Mouse (Mus musculus) layer of hippocampus, postnatal 10 days (tissue): Measurements from ENCODE around the gene Psma6. TPM values are rescaled to one million over a fixed set of nuclear protein-coding genes. Genes with fewer than 3 reads are reported as not detected.
"Not testable (repeated sequence)": the region's sequence is repeated elsewhere in the genome, so short reads cannot be mapped to it uniquely, and the experiment has no call there.

Source experiments
- DNase-seq, 2 experiments: peaks; one replicate each; pipeline ENCODE4 v3.0.0; 2021; ENCODE audit warnings: low spot score in 2 of 2
- long read RNA-seq: library from polyadenylated mRNA; stranded (forward); transcript quantifications from one replicate; pipeline ENCODE4 v2.0.0, GENCODE M21; 2023
- total RNA-seq, 2 experiments: library from RNA; stranded (reverse); gene quantifications; 2 replicates each; pipeline ENCODE4 v1.2.3; 2021

Psma6 gene
- total RNA-seq, result 100 to 1,000 TPM; 167 to 168 TPM
- long read RNA-seq, transcript Psma6-201 (7 exons, 1,042 nt), result major isoform, 208 of 242 reads
- long read RNA-seq, partial matches to known transcripts, result 30 of 242 reads
- long read RNA-seq, other reads (novel, unspliced or antisense), result 4 of 242 reads

GRCm38 (mm10) chr12:55384023-55384749 lies at the start of gene Psma6:
TSS of gene Psma6 (plus strand) at chr12:55384222.
- no peak for DNase-seq

GRCm38 (mm10) chr12:55338490-55338889 lies 45.5 kb upstream of the Psma6 start:
- not testable (repeated sequence) for DNase-seq

DNA sequence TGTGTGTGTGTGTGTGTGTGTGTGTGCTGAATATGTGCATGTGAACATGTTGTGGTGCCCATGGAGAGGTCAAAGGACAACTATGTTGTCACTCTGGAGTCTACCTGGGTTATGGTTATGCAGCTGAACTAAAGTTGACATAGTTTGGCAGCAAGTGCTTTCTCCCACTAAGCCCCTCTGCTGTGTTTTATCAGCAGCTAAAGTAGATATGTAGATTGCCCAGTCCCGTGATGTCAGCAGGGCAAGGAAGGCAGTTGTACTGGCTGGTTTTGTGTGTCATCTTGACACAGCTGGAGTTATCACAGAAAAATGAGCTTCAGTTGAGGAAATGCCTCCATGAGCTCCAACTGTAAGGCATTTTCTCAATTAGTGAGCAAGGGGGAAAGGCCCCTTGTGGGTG lies 41.0 kb upstream of the Psma6 start:
- not testable (repeated sequence) for DNase-seq

GRCm38 (mm10) chr12:55343998-55344397 lies 40.0 kb upstream of the Psma6 start:
- DNase-seq, result no peak

GRCm38 (mm10) chr12:55344583-55344982 lies 39.4 kb upstream of the Psma6 start:
- DNase-seq, result peak; percentile 15 to 30

DNA sequence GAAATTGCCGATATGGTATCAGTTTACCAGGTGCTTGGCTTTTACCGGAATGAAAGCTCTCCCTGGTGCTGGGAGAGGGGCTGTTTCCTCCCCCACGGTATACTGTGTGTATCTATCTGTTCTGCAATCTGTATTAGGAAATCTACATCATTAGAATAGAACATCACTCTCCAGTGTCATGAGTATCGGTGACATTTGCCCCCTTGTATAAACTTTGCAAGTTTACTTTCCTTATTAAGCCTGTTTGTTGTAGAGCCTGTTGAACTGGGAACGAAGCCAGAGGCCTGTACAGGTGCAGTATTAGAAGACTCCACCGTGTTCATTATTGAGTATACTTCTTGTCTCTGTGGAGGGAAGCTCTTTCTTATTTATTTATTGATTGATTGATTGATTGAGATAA lies 30.6 kb upstream of the Psma6 start:
- DNase-seq, result no peak

DNA sequence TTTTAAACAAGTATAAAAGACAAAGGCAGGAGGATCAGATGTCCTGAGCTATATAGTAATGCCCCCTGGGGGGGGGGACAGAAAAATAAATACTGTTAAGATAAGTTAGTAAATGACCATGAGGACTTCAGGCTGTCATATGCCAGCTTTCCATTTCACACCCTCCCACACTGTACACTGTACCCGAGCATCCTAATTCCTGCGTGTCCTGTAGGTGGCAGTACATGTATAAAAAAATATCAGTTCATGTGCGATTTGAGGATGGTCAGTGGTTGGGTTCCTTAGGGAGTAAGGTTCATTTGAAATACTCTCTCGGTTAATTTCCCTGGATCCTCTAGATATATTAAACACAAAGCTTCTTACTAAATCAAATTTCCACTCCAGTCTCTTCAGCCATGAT lies 29.1 kb upstream of the Psma6 start:
- DNase-seq, result peak; percentile 14 to 41

DNA sequence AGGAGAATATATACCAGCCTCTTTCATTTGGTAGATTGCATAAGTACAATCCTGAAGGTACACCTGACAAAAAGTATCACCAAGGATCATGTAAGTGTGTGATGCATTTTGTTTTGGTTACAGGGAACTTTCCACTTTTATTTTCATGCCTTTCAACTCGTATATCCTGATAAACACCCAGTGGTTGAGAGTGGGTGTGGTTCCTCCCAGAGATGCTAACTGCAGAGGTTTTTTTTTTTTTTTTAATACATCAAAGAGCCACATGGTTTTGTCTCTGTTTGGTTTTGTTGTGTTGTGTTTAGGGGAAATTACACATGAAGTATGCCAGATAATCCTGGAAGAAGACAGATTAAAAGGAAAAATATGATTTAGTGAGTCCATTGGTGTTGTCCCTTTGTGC lies 26.7 kb upstream of the Psma6 start:
- no peak for DNase-seq

- no peak for DNase-seq
Observed at GRCm38 (mm10) chr12:55360929-55361328, 23.1 kb upstream of the Psma6 start.

- no peak for DNase-seq
Observed at GRCm38 (mm10) chr12:55365083-55365482, 18.9 kb upstream of the Psma6 start.

DNA sequence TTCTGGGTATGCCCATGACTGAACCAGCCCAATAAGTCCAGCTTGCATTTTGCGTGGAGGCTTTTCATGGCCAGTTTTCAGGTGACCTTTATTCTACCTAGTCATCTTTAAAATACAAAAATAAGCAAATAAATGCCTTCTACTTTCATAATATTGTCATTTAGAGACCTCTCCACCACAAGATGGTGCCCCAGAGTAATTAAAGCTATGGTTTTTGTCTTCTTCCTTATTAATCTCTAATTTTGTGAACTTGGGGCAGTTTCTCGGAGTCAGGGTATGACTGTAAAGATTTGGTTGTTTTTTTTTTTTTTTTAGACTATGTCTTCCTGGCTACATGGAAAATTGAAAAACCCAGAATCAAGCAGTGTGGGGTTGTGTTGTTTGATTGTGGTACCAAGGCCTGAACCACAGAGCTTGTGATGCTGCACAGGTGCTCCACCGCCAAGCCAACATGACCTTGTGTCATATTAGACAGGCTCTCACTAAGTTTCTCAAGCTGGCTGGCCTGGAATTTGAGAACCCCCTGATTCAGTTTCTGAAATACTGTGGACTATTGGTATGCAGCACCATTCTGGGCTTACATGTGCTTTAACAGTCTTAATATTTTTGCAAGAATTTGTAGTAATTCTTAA lies 11.5 kb upstream of the Psma6 start:
- peak in 1 of 2 experiments; percentile 22 for DNase-seq

- no peak for DNase-seq
Observed at GRCm38 (mm10) chr12:55376956-55377609, 6.9 kb upstream of the Psma6 start.

- DNase-seq, result no peak
Observed at GRCm38 (mm10) chr12:55377610-55377980, 6.4 kb upstream of the Psma6 start.

DNA sequence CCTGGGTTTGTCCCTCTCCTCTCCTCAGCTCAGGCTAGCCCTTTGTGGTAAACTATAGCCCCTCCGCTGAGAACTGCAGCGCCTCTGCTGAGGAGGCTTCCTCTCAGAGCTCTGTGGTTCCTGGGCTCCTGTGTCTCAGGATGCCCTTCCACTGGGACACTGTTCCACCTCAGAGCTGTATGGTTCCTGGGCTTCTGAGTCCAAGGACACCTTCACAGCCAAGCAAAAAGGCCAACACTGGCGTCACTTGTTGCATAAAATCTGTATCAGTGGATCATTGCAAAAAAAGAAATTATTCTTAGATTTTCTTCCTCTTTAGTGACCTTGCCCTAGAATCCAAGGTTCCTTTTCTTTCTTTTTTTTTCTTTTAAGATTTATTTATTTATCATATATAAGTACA lies 804 bp downstream of the Psma6 start:
- no peak for DNase-seq

DNA sequence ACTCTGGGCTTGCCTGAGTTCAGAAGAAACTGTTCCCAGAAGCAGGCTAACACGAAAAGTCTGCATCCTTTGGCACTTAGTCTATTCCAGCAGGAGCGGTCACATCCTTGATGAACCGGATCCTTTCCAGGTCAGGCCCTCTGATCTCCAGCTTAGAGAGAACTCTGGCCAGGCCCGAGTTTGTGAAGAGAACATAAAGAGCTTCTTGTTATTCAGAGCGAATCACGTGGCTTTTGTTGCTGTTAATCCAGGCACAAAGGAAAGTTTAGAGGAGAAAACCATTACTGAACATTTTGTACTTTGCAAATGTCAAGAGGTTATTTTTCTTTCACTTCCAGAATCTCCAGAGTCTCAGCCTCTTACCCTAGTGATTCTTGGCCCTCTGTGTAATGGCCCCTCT lies 1.9 kb downstream of the Psma6 start:
- no peak for DNase-seq

DNA sequence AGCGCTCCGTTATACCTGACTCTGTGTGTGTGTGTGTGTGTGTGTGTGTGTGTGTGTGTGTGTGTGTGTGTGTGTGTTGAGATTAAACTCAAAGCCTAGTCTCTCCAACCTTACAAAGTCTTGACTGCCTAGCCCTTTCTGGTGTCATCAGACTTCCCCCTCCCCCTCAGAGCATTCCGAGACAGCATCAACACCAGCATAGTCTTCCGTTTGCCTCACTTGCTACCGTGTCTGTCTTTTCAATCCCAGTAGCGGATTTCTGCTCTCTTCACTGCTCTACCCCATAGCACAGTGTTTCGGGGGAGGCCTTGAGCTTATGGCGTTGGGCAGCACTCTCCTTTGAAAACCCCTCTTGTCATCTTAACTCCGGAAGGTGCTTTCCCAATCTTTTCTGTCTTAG lies 2.4 kb downstream of the Psma6 start:
- no peak for DNase-seq

GRCm38 (mm10) chr12:55387083-55387787 lies 3.2 kb downstream of the Psma6 start:
- DNase-seq, result no peak

DNA sequence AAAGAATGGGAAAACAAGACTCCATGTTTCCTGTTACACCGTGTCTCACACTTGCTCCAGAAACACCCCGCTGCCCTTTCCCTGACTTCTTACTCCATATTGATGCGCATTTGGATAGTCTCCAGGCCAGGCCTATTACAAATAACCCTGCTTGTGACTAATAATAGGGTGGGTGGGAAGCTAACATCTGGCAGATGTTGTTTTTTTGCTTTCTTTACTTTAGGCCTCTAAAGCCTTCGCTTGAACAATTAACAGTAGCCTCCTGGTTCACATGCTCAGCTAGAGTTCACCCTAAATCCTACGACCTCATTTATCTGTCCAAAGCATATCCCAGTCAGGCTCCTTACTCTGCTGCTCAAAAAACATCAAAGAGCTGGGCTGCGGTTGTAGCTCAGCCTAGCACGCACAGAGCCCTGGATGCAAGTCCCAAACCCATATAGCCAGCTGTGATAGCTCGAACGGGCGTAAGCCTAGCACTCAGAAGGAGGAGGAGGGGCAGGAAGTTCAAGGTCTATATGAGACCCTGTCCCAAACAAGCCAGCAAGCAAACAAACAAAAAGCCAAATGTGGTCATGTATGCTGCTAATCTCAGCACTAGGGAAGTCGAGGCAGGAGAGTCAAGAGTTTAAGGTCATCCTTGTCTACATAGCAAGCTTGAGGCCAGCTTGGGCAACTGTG lies 3.9 kb downstream of the Psma6 start:
- no peak for DNase-seq

- peak; percentile 24 to 51 for DNase-seq
Observed at GRCm38 (mm10) chr12:55388478-55388877, 4.5 kb downstream of the Psma6 start.

DNA sequence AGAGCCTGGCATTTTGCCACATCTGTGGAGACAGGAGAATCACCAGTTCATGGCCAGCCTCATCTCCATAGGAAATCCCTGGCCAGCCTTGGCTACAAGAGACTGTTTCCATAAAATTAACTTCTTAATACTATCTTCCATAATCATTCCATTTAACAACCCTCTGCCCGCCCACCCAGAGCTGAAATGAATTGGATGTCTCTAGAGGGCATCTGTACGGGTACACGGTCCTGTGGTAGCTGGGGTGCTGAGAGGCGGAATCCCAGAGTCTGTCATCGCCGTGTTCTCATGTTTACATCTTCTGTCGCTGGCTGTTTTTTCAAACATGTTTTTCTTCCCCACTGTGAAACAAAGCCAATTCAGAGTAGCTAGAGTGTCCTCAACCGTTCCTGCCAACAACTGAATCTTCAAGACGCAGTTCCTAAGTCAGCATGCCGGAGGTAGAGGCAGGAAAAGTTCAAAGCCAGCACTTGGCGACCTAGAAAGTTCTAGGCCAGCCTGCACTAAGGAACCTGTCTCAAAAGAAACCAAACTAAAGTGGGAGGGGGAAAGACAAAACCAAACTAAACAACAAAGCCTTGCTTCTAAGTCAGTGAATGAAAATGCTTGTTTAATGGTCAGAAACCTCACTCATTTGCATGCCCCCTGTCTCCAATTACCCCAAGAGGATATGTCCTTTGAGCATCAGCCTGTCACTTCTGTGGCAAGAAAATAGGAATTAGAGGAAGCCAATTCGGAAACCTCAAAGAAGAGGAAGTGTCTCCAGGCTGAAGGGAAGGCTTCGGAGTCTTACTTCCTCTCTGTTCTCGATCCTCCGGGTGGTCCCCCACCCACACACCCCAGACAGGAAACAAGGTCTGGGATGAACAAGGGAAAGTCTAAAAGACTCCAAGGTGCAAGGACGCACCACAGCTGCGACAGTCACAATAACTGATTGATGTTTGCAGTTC lies 5.4 kb downstream of the Psma6 start:
- DNase-seq, result no peak
